Mouse (Mus musculus) stomach, embryonic 15.5 days (tissue): Measurements from ENCODE around the gene Cab39. TPM values are rescaled to one million over a fixed set of nuclear protein-coding genes. Genes with fewer than 3 reads are reported as not detected.

Experiments used
- ATAC-seq: fragments of 200-750 bp; cut with Nextera tagmentation; 2 replicates; pipeline ENCODE4 v1.8.0; 2017; ENCODE audit warnings: low read depth, moderate number of reproducible peaks, moderate TSS enrichment; ENCODE audit not compliant: insufficient read depth, low FRiP score
- H3K27ac ChIP-seq: fragments of 300-500 bp; sonication (generic); 2 replicates; pipeline ENCODE4 v1.5.1; 2015; ENCODE audit warnings: mild to moderate bottlenecking, inconsistent platforms
- H3K27me3 ChIP-seq: fragments of 300-500 bp; sonication (generic); replicated peaks from 2 replicates; pipeline ENCODE4 v1.6.1; 2015; ENCODE audit warnings: inconsistent platforms
- H3K36me3 ChIP-seq: fragments of 300-500 bp; sonication (generic); 2 replicates; pipeline ENCODE4 v1.6.1; 2015; ENCODE audit warnings: inconsistent platforms
- H3K4me1 ChIP-seq: fragments of 300-500 bp; sonication (generic); 2 replicates; pipeline ENCODE4 v1.6.1; 2015; ENCODE audit warnings: inconsistent platforms
- H3K4me2 ChIP-seq: fragments of 300-500 bp; sonication (generic); 2 replicates; pipeline ENCODE4 v1.6.1; 2015; ENCODE audit warnings: mild to moderate bottlenecking, inconsistent platforms
- H3K4me3 ChIP-seq: fragments of 300-500 bp; sonication (generic); replicated peaks from 2 replicates; pipeline ENCODE4 v1.5.1; 2015; ENCODE audit warnings: inconsistent platforms
- H3K9ac ChIP-seq: fragments of 300-500 bp; sonication (generic); 2 replicates; pipeline ENCODE4 v1.6.1; 2015; ENCODE audit warnings: inconsistent platforms
- H3K9me3 ChIP-seq: fragments of 300-500 bp; sonication (generic); 2 replicates; pipeline ENCODE4 v1.6.1; 2016; ENCODE audit warnings: inconsistent platforms
- WGBS: fragments of 180-500 bp; shearing (Covaris S2); methylation state at CpG from one replicate; pipeline ENCODE4 v1.1.7; 2015; 5-methylcytosine and 5-hydroxymethylcytosine counted together
- polyA plus RNA-seq: library from polyadenylated mRNA; unstranded; fragments of >200 nt; fragmentation: Nextera tagmentation; extraction: Ambion mirVana; gene quantifications from 2 replicates; pipeline ENCODE4 v1.2.1, GENCODE M21; 2015

Gene Cab39
- polyA plus RNA-seq, 1 experiment from 2014 or later = 31.4 TPM

DNA sequence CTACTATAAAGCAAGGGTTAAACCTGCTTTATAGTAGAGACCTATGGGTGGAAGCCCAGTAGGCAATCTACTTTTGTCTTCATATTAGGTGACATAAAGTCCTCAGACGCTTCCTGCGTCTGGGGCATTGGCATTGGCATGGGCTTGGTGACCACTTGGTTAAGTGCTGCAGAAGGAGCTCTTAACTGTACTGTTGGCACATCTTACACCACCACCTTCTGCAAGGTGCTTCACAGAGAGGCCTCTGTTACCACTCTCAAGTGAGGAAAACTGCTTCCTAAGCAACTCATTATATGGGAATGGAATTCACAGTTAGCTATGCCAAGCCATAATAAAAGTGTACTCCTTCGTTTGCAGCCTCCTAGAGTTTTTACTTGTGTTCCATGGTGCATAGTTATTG is 31.7 kb downstream of the Cab39 start:
- Histone ChIP-seq H3K27me3 (no peaks in the 10 kb centered on the region), H3K9ac (no peak overlapping the region), H3K4me2 (no peak overlapping the region), H3K36me3 (peaks cover 19% of the 10 kb centered on the region; the same call in 1 of the 2 replicates), H3K27ac (no peak overlapping the region), H3K4me1 (no peaks in the 10 kb centered on the region), H3K4me3 (no peak overlapping the region), H3K9me3 (no peaks in the 10 kb centered on the region)
- 86% methylated on average over 3 of the region's 3 CpGs for WGBS
- no peak for ATAC-seq

DNA sequence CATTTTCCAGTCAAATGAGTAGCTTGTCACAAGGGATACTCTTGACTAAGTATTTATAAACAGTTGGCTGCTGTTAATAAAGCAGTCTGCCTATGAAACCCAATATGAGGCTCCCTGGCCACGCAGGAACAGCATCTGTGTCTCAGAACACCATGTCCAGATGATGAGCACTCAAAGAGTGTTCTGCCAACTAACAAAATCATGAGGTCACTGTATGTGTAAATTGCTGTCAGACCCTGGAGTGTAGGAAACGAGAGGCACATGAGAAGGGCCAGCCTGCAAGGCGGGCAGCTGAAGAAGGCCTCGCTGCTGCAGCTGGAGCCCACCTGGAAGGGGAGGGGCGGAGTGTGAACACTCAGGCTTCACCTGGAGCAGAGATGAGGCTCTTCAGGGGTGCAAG is 33.9 kb downstream of the Cab39 start:
- Histone ChIP-seq H3K27ac (no peak overlapping the region), H3K27me3 (no peaks in the 10 kb centered on the region), H3K9me3 (no peaks in the 10 kb centered on the region), H3K4me3 (no peak overlapping the region), H3K36me3 (peaks cover 10% of the 10 kb centered on the region; the same call in 1 of the 2 replicates), H3K9ac (no peak overlapping the region), H3K4me2 (no peak overlapping the region), H3K4me1 (no peaks in the 10 kb centered on the region)
- 60% methylated on average over 5 of the region's 5 CpGs for WGBS
- no peak for ATAC-seq

DNA sequence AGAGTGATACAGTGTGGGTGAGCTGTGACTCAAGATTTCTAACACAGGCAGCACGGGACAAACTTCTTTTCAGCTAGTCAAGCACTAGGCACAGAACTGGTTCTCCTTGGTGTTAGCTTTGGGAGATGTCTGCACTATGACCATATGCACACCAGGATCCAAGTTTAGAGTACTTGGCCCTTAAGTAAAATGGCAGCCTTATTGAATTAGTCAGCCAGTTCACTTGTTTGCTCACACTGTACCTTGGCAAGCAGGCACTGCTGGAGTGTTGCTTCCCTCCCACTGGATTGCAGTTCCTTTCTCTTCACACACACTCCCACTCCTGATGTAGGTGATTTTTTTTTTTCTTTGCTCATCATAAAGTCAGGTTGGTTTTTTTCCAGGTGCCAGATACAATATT is 35.8 kb downstream of the Cab39 start:
- Histone ChIP-seq H3K27me3 (no peaks in the 10 kb centered on the region), H3K4me2 (no peak overlapping the region), H3K27ac (no peak overlapping the region), H3K4me3 (no peak overlapping the region), H3K36me3 (0 out of 2 replicates have a peak, but pooled peaks cover 3% of the 10 kb centered on the region), H3K4me1 (no peaks in the 10 kb centered on the region), H3K9me3 (no peaks in the 10 kb centered on the region), H3K9ac (no peak overlapping the region)
- ATAC-seq = no peak
- WGBS = 83% methylated on average over 1 of the region's 1 CpGs

DNA sequence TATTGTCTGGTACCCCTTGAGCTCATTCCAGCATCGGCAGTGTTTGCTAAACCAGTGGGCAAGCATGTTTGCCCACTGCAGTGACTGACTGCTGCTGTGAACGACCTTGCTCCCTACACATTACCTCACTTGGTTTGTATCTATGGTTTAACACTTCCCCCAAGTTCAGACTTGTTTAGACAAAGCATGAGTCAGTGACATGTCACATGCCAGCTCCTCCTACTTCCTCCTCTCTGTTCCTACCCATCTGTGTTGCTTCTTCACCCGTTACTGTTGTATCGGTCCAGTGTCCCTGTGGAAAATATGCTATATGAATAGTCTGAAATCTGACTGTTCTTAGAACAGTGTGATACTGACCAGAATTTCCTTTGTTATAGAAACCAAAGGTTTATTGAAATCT is 44.8 kb downstream of the Cab39 start:
- WGBS = 28% methylated on average over 4 of the region's 4 CpGs
- peak; percentile 83 for ATAC-seq
- Histone ChIP-seq H3K4me1 (peaks cover 6% of the 10 kb centered on the region; the same call in 1 of the 2 replicates), H3K27me3 (no peaks in the 10 kb centered on the region), H3K4me2 (no peak overlapping the region), H3K9me3 (no peaks in the 10 kb centered on the region), H3K27ac (0 out of 2 replicates have a peak overlapping the region, but pooled peaks have one; percentile 40), H3K4me3 (no peak overlapping the region), H3K9ac (no peak overlapping the region), H3K36me3 (0 out of 2 replicates have a peak, but pooled peaks cover 6% of the 10 kb centered on the region)

DNA sequence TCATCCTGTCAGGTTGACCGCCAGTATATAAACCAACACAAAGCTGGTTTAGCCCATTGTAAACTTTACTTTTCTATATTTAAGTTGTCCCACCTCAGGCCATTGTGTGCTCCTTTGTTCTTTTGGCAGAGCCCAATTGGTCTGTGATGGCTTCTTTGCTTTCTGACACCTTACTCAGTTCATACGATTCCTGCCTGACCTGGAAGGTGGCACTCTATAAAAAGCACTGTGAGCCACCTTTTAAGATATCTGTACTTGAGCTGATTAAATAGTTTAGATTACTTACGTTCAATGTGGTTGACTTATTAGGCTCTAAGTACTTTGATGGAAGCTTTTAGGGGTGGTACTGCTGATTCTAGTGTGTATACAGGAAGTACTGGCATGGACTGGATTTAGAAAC is 46.1 kb downstream of the Cab39 start:
- Histone ChIP-seq H3K27ac (peak overlapping the region; percentile 51), H3K9me3 (no peaks in the 10 kb centered on the region), H3K4me1 (peaks cover 6% of the 10 kb centered on the region; the same call in 1 of the 2 replicates), H3K36me3 (peaks cover 13% of the 10 kb centered on the region; the same call in 1 of the 2 replicates), H3K27me3 (no peaks in the 10 kb centered on the region), H3K4me2 (no peak overlapping the region), H3K9ac (no peak overlapping the region), H3K4me3 (no peak overlapping the region)
- 44% methylated on average over 3 of the region's 3 CpGs for WGBS
- ATAC-seq = peak; percentile 55

DNA sequence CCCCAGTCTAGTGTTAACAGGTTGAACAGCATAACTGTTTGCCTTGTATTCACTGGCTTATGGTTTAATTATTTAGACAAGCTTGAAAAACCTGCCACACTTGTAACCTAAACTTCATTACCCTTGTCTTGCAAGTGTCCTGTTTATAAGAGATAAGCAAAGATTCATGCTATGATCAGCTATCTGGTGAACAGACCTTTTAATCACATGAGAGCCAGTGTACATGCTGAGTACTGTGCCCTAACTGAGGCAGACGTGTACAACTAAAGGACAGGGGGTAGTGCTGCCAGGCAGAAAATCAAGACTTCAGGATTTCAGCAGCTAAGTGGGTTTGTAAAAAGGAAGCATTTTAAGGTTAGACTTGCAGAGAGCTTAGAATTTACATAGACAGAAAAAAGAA is 46.5 kb downstream of the Cab39 start:
- H3K9ac ChIP-seq = no peak overlapping the region
- peaks cover 6% of the 10 kb centered on the region; the same call in 1 of the 2 replicates for H3K4me1 ChIP-seq
- H3K4me3 ChIP-seq = no peak overlapping the region
- no peaks in the 10 kb centered on the region for H3K9me3 ChIP-seq
- no peak for ATAC-seq
- no peaks in the 10 kb centered on the region for H3K27me3 ChIP-seq
- peaks cover 13% of the 10 kb centered on the region; the same call in 1 of the 2 replicates for H3K36me3 ChIP-seq
- no peak overlapping the region for H3K4me2 ChIP-seq
- 65% methylated on average over 1 of the region's 1 CpGs for WGBS
- H3K27ac ChIP-seq = no peak overlapping the region

DNA sequence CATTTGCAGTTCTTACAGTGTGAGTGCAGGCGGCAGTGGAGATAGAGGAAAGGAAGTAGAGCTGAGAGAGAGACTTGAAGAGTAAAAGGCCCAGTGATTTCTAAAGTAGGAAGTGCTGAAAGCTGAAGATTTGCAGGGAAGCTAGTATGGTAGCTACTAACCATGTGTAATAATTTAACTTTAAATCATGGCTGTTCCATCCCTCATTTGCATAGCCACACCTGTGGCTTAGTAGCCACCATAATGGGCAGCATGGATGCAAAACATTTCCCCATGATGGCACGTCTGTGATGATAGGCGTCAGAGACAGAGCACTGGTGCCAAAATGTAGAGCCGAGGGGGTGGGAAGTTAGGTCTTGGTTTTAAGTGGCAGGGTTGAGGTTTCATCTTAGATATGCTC is 47.2 kb downstream of the Cab39 start:
- peaks cover 6% of the 10 kb centered on the region; the same call in 1 of the 2 replicates for H3K4me1 ChIP-seq
- H3K36me3 ChIP-seq = peaks cover 17% of the 10 kb centered on the region; the same call in 1 of the 2 replicates
- H3K27me3 ChIP-seq = no peaks in the 10 kb centered on the region
- no peak for ATAC-seq
- no peak overlapping the region for H3K4me2 ChIP-seq
- H3K27ac ChIP-seq = no peak overlapping the region
- 81% methylated on average over 4 of the region's 4 CpGs for WGBS
- no peak overlapping the region for H3K4me3 ChIP-seq
- H3K9me3 ChIP-seq = no peaks in the 10 kb centered on the region
- no peak overlapping the region for H3K9ac ChIP-seq

DNA sequence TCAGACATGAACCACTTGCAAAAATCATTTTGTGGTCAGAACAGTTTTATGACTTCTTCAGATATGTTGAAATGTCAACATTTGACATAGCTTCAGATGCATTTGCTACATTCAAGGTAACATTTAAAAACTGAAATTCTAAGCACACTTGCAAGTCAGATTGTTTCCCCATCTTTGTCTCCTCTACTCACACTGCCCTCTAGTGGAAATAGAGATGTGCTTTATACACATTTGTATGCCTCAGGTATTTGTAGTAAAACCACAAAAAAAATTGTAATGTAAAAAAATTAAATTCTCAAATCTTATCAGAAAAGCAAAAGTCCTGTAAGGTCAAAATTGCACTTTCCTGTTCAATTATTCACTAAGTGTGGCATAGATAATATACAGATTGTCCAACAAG is 49.0 kb downstream of the Cab39 start:
- Histone ChIP-seq H3K4me3 (no peak overlapping the region), H3K9me3 (no peaks in the 10 kb centered on the region)

DNA sequence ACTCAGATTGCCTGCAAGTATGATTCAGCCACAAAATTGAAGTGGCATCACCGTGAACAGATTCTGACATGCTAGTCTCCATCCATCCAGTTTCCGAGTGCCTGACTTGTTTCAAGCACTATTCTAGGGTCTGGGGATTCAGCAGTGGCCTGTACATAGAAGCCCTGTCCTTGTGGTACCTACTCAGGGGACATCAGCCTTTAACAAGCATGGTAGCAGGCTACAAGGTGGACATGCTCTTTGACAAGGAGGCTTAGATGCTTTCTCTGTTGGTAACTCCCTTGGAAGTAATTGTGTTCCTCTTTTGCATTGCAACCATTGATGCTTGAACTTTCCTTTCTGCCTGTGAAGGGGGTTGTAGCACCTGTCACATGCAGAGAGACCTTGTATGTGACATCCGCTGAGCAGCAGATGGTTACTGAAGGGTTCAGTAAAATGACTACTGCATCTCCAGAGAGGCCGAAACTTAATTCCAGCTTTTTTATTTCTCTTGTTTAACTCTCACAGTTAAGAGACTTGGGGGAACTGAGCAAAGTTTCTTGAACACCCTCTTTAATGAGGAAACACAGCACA is 50.1 kb downstream of the Cab39 start:
- ATAC-seq = no peak
- no peak overlapping the region for H3K4me2 ChIP-seq

More for the DNA sequence above, 49.0 kb downstream of the Cab39 start:
- peaks cover 17% of the 10 kb centered on the region; the same call in 1 of the 2 replicates for H3K36me3 ChIP-seq
- no peak for ATAC-seq
- no peak overlapping the region for H3K4me2 ChIP-seq
- no peak overlapping the region for H3K27ac ChIP-seq
- H3K4me1 ChIP-seq = peaks cover 6% of the 10 kb centered on the region; the same call in 1 of the 2 replicates
- H3K27me3 ChIP-seq = no peaks in the 10 kb centered on the region
- no peak overlapping the region for H3K9ac ChIP-seq

DNA sequence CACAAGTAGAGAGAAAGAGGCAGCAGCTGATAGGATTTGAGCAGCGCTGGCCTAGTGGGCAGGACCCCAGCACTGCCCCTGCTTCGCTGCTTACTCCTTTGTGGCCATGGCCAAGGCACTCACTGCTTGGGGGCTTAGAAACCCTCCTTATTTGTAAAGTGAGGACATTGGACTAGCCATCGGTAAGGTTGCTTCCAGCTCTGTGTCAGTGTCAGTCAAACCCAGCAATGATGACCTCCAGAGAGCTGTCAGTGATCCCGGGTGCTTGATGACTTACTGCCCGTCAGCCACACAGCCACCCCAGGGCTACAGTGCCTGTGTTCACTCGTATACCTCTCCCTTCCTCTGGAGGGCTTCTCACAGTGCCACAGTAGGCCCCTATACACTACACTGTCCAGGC is 51.7 kb downstream of the Cab39 start:
- no peaks in the 10 kb centered on the region for H3K4me1 ChIP-seq
- peaks cover 21% of the 10 kb centered on the region for H3K36me3 ChIP-seq
- no peaks in the 10 kb centered on the region for H3K9me3 ChIP-seq
- 81% methylated on average over 6 of the region's 6 CpGs for WGBS
- ATAC-seq = no peak
- no peak overlapping the region for H3K9ac ChIP-seq
- H3K27me3 ChIP-seq = no peaks in the 10 kb centered on the region
- no peak overlapping the region for H3K4me3 ChIP-seq
- no peak overlapping the region for H3K27ac ChIP-seq
- no peak overlapping the region for H3K4me2 ChIP-seq

More for the DNA sequence above, 50.1 kb downstream of the Cab39 start:
- no peak overlapping the region for H3K9ac ChIP-seq
- no peaks in the 10 kb centered on the region for H3K27me3 ChIP-seq
- H3K9me3 ChIP-seq = no peaks in the 10 kb centered on the region
- 96% methylated on average over 4 of the region's 4 CpGs for WGBS
- H3K4me3 ChIP-seq = no peak overlapping the region
- peaks cover 17% of the 10 kb centered on the region; the same call in 1 of the 2 replicates for H3K36me3 ChIP-seq
- H3K4me1 ChIP-seq = no peaks in the 10 kb centered on the region
- no peak overlapping the region for H3K27ac ChIP-seq

DNA sequence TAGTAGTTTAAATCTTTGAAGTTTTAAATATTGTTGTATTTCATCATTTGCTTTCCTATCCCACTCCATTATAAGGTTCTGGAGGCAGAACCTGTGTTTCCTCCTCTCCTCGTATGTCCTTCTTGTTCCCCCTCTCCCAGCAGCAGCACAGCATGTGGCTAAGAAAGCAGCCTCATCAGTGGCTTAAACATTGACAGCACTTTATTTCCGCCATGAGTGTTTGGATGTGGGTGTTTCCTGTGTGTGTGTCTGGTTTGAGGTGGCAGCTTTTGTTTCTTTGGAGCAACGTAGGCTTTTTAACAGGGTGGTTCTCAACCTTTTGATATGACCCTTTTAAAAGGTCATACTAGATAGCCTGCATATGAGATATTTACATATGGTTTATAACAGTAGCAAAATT is 52.2 kb downstream of the Cab39 start:
- Histone ChIP-seq H3K4me1 (no peaks in the 10 kb centered on the region), H3K4me3 (no peak overlapping the region), H3K27me3 (no peaks in the 10 kb centered on the region), H3K9me3 (no peaks in the 10 kb centered on the region), H3K36me3 (peaks cover 23% of the 10 kb centered on the region), H3K27ac (no peak overlapping the region), H3K4me2 (no peak overlapping the region), H3K9ac (no peak overlapping the region)
- no peak for ATAC-seq
- WGBS = 63% methylated on average over 3 of the region's 3 CpGs

DNA sequence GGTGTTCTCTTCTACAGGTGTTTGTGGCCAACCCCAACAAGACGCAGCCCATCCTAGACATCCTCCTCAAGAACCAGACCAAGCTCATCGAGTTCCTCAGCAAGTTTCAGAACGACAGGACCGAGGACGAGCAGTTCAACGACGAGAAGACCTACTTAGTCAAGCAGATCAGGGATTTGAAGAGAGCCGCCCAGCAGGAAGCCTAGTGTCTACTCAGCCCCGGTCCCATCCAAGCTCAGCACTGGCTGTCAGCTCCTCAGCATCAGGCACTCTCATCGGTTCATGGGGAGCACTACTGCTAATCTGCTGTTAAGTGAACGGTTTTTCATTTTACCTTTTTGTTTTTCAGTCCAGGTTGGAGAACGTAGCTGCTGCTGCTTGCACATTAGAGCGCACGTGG is 55.8 kb downstream of the Cab39 start:
- H3K9ac ChIP-seq = no peak overlapping the region
- H3K27ac ChIP-seq = no peak overlapping the region
- no peaks in the 10 kb centered on the region for H3K4me1 ChIP-seq
- no peak overlapping the region for H3K4me3 ChIP-seq
- no peak for ATAC-seq
- H3K27me3 ChIP-seq = no peaks in the 10 kb centered on the region
- peaks cover 22% of the 10 kb centered on the region for H3K36me3 ChIP-seq
- WGBS = 93% methylated on average over 14 of the region's 14 CpGs
- H3K4me2 ChIP-seq = no peak overlapping the region
- no peaks in the 10 kb centered on the region for H3K9me3 ChIP-seq

DNA sequence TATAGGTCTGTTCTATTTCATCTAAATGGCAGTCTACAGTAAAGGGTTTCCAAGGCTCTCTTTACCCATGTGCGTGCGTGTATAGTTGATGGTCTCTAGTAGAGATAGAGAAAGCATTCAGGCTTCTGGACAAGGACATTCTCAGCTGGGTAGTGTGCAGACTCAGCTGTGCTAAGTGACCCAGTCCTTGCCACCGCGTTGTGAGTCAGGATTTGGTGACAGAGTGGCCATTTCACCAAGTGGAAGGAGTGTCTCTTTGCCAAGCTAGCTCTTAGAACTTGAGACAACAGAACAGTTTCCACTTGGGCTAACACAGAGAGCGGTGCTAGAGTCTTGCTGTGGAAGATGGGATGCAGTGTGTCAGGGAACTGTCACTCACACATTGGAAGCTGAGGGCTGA is 57.6 kb downstream of the Cab39 start:
- no peaks in the 10 kb centered on the region for H3K4me1 ChIP-seq
- H3K36me3 ChIP-seq = peaks cover 19% of the 10 kb centered on the region
- no peak for ATAC-seq

More for the DNA sequence above, 57.6 kb downstream of the Cab39 start:
- Histone ChIP-seq H3K4me2 (no peak overlapping the region), H3K4me3 (no peak overlapping the region), H3K27me3 (no peaks in the 10 kb centered on the region), H3K9ac (no peak overlapping the region), H3K27ac (no peak overlapping the region), H3K9me3 (no peaks in the 10 kb centered on the region)
- WGBS = 91% methylated on average over 5 of the region's 5 CpGs
